Mouse (Mus musculus) lung, embryonic 16.5 days (tissue): ENCODE measurements around the gene Iqce. TPM values are rescaled to one million over a fixed set of nuclear protein-coding genes. Genes with fewer than 3 reads are reported as not detected.
A peak's percentile ranks its signal among the peaks of the same experiment; 100 is the strongest.

Experiments used
- ATAC-seq: fragments of 200-750 bp; cut with Nextera tagmentation; 2 replicates; pipeline ENCODE4 v1.8.0; 2017; ENCODE audit warnings: low read depth, mild to moderate bottlenecking, moderate library complexity
- H3K27ac ChIP-seq: fragments of 300-500 bp; sonication (generic); 2 replicates; pipeline ENCODE4 v1.5.1; 2014; ENCODE audit warnings: mild to moderate bottlenecking, control low read depth, low read length
- H3K27me3 ChIP-seq: fragments of 300-500 bp; sonication (generic); 2 replicates; pipeline ENCODE4 v1.6.1; 2014; ENCODE audit warnings: low read depth, low read length, mixed read lengths; ENCODE audit not compliant: control insufficient read depth, insufficient read depth
- H3K36me3 ChIP-seq: fragments of 300-500 bp; sonication (generic); 2 replicates; pipeline ENCODE4 v1.6.1; 2014; ENCODE audit warnings: low read length; ENCODE audit not compliant: control insufficient read depth, insufficient read depth
- H3K4me1 ChIP-seq: fragments of 300-500 bp; sonication (generic); replicated peaks from 2 replicates; pipeline ENCODE4 v1.6.1; 2014; ENCODE audit warnings: low read length, mixed read lengths; ENCODE audit not compliant: control insufficient read depth, insufficient read depth
- H3K4me2 ChIP-seq: fragments of 300-500 bp; sonication (generic); 2 replicates; pipeline ENCODE4 v1.6.1; 2014; ENCODE audit warnings: low read depth, low read length, control low read depth
- H3K4me3 ChIP-seq: fragments of 300-500 bp; sonication (generic); 2 replicates; pipeline ENCODE4 v1.5.1; 2014; ENCODE audit warnings: mild to moderate bottlenecking, low read length, control low read depth
- H3K9ac ChIP-seq: fragments of 300-500 bp; sonication (generic); 2 replicates; pipeline ENCODE4 v1.6.1; 2014; ENCODE audit warnings: low read length, control low read depth
- H3K9me3 ChIP-seq: fragments of 300-500 bp; sonication (generic); 2 replicates; pipeline ENCODE4 v1.6.1; 2016; ENCODE audit warnings: low read length; ENCODE audit not compliant: control insufficient read depth
- WGBS: fragments of 180-500 bp; shearing (Covaris S2); extraction: QIAGEN DNeasy Blood & Tissue Kit; methylation state at CpG from one replicate; pipeline ENCODE4 v1.1.7; 2014; 5-methylcytosine and 5-hydroxymethylcytosine counted together
- polyA plus RNA-seq: library from polyadenylated mRNA; unstranded; fragments of >200 nt; fragmentation: Nextera tagmentation; extraction: Ambion mirVana; gene quantifications from 2 replicates; pipeline ENCODE4 v1.2.1, GENCODE M21; 2015

The Iqce gene
- polyA plus RNA-seq, 1 experiment from 2014 or later, result 21.5 TPM

DNA sequence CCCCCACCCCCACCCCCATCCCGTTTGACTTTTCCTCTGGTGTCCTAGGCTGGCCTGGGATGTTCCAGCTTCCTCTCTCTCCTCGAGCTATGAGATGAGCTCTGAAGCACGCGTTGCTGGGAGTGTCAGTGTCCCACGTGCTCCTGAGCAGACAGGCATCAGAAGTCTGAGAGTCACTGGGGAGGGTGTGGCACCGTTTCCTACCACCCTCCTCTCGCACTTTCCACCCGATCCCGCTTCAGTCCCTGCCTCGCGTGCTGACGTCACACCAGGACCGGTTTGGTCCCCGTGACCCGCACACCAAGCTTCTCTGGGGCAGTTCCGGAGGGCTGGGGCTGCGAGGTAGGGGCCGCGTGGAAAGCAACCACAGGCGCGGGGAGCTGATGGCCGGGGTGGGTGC is 33.1 kb upstream of the Iqce start:
- Histone ChIP-seq H3K27me3 (peaks cover 15% of the 10 kb centered on the region), H3K4me2 (peak overlapping the region; percentile 64), H3K27ac (no peak overlapping the region), H3K9me3 (no peaks in the 10 kb centered on the region), H3K36me3 (no peaks in the 10 kb centered on the region), H3K9ac (no peak overlapping the region; the same call in 1 of the 2 replicates), H3K4me1 (peaks cover 5% of the 10 kb centered on the region), H3K4me3 (peak overlapping the region; percentile 42)
- ATAC-seq, result 0 out of 2 replicates have a peak, but pooled peaks have one; percentile 43
- under 1% methylated on average over 22 of the region's 22 CpGs for WGBS

DNA sequence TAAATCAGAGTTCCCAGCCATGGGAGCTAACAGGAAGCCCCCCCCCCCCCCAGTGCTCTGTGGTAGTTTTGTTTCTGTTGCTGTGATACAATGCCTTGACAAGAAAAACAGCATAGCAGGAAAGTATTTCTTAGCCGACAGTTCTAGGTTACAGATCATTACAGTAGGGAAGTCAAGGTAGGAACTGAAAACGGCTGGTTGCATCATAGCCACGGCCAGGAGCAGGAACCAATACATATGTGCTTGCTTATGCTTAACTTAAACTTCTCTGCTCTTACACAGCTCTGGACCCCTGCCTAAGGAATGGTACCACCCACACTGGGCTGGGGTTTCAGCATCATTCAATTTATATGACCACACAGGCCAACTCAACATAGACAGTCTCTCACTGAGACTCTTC is 31.2 kb upstream of the Iqce start:
- H3K9ac ChIP-seq, result no peak overlapping the region
- no peak for ATAC-seq
- no peak overlapping the region for H3K4me2 ChIP-seq
- H3K9me3 ChIP-seq, result no peaks in the 10 kb centered on the region
- no peak overlapping the region; the same call in 1 of the 2 replicates for H3K27ac ChIP-seq
- WGBS, result 56% methylated on average over 3 of the region's 3 CpGs
- H3K4me1 ChIP-seq, result peaks cover 5% of the 10 kb centered on the region
- H3K4me3 ChIP-seq, result no peak overlapping the region
- peaks cover 15% of the 10 kb centered on the region for H3K27me3 ChIP-seq
- H3K36me3 ChIP-seq, result no peaks in the 10 kb centered on the region

DNA sequence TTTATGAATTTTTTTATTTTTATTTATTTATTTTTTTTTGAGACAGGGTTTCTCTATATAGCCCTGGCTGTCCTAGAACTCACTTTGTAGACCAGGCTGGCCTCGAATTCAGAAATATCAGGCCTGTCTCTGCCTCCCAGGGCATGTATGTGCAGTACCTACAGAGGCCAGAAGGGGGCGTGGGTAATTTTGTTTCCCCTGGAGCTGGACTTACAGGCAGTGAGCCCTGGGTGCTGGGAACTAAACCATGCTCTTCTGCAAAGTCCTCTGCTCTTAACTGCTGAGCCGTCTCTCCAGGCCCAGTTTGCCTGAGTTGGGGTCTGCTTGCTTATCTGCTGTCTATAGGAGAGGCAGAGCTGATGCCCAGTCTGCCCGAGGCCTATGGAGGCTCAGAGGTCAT is 30.0 kb upstream of the Iqce start:
- H3K4me3 ChIP-seq, result no peak overlapping the region
- no peak overlapping the region for H3K9ac ChIP-seq
- H3K36me3 ChIP-seq, result no peaks in the 10 kb centered on the region
- ATAC-seq, result no peak
- H3K9me3 ChIP-seq, result no peaks in the 10 kb centered on the region
- no peak overlapping the region for H3K4me2 ChIP-seq
- peaks cover 15% of the 10 kb centered on the region for H3K27me3 ChIP-seq
- peaks cover 5% of the 10 kb centered on the region for H3K4me1 ChIP-seq
- 61% methylated on average over 4 of the region's 4 CpGs for WGBS
- no peak overlapping the region for H3K27ac ChIP-seq

DNA sequence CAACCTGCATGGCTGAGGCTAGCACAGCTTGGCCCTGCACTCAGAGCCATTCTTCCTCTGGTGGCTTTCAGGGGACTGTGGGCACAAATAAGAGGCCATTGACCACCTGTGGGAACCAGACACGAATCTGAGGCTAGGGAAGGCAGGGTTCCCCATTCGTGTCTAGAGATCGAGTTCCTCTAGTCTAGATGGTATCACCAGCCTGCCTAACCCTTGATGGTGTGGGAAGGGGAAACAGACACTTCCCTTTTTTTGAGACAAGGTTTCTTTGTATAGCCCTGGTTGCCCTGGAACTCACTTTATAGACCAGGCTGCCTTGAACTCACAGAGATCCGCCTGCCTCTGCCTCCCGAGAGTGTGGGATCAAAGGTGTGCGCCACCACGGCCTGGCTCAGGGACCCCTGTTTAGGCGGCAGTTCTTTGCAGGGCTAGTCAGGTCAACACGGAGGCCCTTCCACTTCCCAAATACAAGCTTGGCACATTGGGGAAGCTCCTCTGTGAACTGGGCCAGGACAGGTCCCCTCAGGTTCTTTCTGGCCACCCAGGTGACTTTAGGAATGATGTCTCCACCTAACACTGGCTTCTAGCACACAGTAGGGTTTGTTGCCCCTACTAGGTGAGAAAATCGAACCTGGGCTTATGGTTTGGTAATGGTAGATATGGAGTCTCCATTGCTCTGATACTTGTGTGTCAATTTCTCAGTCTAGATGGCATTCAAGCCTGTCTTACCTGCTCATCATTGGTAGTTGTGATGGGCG is 29.0 kb upstream of the Iqce start:
- no peak overlapping the region for H3K9ac ChIP-seq
- H3K9me3 ChIP-seq, result no peaks in the 10 kb centered on the region
- ATAC-seq, result no peak

DNA sequence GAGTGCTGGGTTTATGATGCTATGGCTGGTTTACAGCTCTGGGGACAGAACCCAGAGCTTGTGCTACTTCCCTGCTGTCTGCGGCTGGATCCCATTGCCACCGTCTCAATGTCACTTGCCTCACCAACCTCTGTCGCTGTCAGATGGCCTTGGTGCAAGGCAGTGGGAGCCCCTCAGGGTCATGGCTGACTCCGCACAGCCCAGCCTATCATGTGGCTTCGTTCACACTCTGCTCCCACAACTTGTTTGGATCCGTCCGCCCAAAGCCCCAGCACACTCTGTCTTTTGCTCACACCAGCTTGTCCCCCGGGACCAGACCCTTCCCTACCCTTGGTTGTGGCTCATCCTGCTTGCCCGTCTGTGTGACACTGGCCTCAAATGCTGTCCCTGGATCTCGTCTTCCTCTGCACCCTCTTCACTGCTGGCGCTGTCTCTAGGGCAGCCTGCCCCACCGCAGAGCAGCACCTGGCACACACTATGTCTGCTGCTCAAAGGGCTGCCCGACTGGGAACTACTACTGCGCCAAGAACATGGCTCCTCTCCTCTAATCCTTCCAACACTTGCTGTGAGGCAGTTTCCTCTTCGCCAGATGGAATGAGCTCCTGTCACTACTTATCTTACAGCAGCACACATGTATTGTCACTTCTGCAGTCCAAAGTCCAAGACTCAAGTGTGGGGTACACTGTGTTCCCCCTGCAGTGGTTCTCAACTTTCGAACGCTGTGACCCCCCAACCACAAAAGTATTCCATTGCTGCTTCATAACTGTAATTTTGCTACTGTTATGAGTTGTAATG is 25.0 kb upstream of the Iqce start:
- Histone ChIP-seq H3K27me3 (no peaks in the 10 kb centered on the region), H3K4me1 (no peaks in the 10 kb centered on the region)
- WGBS, result 71% methylated on average over 17 of the region's 17 CpGs

More for the DNA sequence above, 29.0 kb upstream of the Iqce start:
- H3K4me2 ChIP-seq, result no peak overlapping the region
- no peak overlapping the region for H3K4me3 ChIP-seq
- H3K27ac ChIP-seq, result no peak overlapping the region
- peaks cover 5% of the 10 kb centered on the region for H3K4me1 ChIP-seq
- no peaks in the 10 kb centered on the region for H3K36me3 ChIP-seq
- 79% methylated on average over 11 of the region's 11 CpGs for WGBS
- peaks cover 12% of the 10 kb centered on the region for H3K27me3 ChIP-seq

DNA sequence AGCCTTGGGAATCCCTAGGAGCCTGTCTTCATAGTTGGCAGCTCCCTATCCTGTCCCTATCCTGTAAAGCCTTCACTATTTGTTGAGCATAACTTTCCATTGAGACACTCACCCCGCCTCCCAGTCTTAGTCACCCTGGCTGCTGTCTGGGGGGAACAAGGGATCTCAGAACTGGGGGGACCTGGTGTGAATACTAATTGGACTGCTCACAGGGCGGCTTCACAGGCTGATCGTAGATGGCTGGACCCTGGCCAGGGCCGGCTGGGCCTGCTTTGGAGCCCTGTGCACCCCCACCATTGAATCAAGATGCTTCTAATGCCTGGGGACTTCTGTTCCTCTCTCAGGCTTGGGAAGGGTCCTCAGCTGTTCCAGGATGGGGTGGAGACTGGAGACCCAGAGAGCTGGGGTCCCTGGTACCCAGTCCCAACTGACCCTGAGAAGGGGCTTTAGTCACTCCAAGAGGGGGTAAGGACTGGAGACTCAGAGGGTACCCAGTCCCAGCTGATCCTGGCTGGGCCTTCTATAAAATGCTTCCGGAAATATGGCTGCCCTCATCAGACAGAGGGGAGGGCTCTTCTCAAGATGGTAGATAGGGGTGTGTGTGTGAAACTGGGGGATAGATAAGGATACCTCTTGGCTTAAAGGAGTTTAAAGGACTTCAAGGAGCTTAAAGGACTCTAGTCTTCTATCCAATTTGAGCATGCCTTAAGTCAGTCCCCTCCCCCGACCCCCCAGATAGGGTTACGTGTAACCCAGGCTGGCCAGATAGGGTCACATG is 24.1 kb upstream of the Iqce start:
- Histone ChIP-seq H3K36me3 (no peaks in the 10 kb centered on the region), H3K9me3 (no peaks in the 10 kb centered on the region), H3K9ac (no peak overlapping the region), H3K4me3 (no peak overlapping the region), H3K27ac (no peak overlapping the region), H3K4me1 (no peaks in the 10 kb centered on the region), H3K4me2 (no peak overlapping the region), H3K27me3 (no peaks in the 10 kb centered on the region)
- ATAC-seq, result no peak
- WGBS, result 80% methylated on average over 7 of the region's 7 CpGs

More for the DNA sequence above, 25.0 kb upstream of the Iqce start:
- no peak overlapping the region for H3K4me2 ChIP-seq
- H3K27ac ChIP-seq, result no peak overlapping the region
- H3K4me3 ChIP-seq, result no peak overlapping the region
- no peaks in the 10 kb centered on the region for H3K9me3 ChIP-seq
- no peak for ATAC-seq
- H3K36me3 ChIP-seq, result no peaks in the 10 kb centered on the region
- H3K9ac ChIP-seq, result no peak overlapping the region

DNA sequence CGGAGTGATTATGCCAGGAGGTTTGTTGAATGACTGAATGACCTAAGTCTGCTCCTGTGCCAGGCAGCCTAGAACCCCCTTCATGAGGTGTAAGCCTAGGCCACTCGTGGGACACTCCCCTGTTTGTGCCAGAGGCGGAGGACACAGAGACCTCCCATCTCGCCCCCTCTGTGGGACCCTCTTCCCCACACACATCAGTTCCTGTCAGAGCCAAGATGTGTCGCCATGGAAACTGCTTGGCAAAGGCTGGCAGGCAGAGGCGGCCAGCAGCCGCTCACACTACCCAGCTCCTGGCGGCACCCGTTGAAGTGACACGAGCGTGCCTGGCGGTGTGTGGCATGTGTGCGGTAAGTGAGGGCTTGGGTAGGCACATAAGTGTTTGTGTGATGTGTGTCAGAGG is 21.6 kb upstream of the Iqce start, which contains the start of gene Amz1:
Amz1 (plus strand) TSS at position 306 of the 400 bp plus-strand sequence.
- no peak for ATAC-seq
- no peak within 1 kb of the TSS for H3K9ac ChIP-seq
- H3K27ac ChIP-seq, result no peak within 1 kb of the TSS
- no peaks in the 10 kb centered on the region for H3K27me3 ChIP-seq
- H3K36me3 ChIP-seq, result peaks cover 8% of the 10 kb centered on the region
- H3K4me1 ChIP-seq, result no peaks in the 10 kb centered on the region
- WGBS, result 60% methylated on average over 13 of the region's 13 CpGs
- no peak within 1 kb of the TSS for H3K4me2 ChIP-seq
- H3K4me3 ChIP-seq, result no peak within 1 kb of the TSS
- H3K9me3 ChIP-seq, result no peaks in the 10 kb centered on the region

DNA sequence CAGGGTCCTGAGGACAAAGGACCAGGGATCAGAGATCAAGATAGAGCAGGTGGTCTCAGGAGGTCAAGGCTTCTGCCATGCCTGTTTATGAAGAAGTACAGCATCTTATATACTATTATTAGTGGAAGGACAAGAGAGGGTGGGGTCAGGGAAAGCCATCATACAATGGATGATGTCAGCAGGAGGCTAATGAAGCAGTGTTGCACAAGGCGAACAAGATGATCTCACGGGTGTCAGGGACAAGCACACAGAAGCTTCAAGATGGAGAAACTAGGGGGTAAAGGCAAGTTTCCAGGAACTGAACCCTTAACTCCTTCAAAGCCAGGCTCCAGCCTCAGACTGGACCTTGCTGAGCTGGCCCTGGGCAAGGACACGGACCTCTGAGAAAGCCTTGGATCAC is 19.9 kb upstream of the Iqce start:
- Histone ChIP-seq H3K4me1 (no peaks in the 10 kb centered on the region), H3K4me3 (no peak overlapping the region), H3K36me3 (peaks cover 18% of the 10 kb centered on the region), H3K27me3 (no peaks in the 10 kb centered on the region), H3K4me2 (no peak overlapping the region), H3K27ac (no peak overlapping the region), H3K9me3 (no peaks in the 10 kb centered on the region), H3K9ac (no peak overlapping the region)
- 60% methylated on average over 3 of the region's 3 CpGs for WGBS
- ATAC-seq, result no peak

DNA sequence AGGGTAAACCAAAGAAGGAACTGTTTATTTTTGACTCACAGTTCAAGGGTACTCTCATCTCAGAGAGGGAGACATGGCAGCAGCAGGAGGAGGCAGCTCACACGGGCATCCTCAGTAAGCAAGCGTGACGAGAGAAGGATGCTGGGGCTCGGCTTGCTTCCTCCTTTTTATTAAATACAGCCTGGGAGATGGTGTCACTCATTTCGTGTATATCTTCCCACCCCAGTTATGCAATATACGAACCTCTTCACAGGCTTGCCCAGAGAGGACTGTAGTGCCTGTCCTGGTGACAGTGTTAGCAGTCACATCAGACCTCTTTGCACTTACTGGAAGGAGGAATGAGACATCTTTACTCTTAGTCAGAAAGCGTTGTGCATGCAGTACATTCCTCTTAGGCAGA is 18.6 kb upstream of the Iqce start:
- Histone ChIP-seq H3K4me1 (no peaks in the 10 kb centered on the region), H3K9me3 (no peaks in the 10 kb centered on the region)

More for the DNA sequence above, 18.6 kb upstream of the Iqce start:
- Histone ChIP-seq H3K4me2 (no peak overlapping the region), H3K27me3 (no peaks in the 10 kb centered on the region), H3K4me3 (no peak overlapping the region), H3K27ac (no peak overlapping the region), H3K9ac (no peak overlapping the region), H3K36me3 (peaks cover 30% of the 10 kb centered on the region)
- 76% methylated on average over 7 of the region's 7 CpGs for WGBS
- ATAC-seq, result no peak
